Mouse (Mus musculus): ENCODE measurements around the gene Fgfr2.

Gene Fgfr2

DNA sequence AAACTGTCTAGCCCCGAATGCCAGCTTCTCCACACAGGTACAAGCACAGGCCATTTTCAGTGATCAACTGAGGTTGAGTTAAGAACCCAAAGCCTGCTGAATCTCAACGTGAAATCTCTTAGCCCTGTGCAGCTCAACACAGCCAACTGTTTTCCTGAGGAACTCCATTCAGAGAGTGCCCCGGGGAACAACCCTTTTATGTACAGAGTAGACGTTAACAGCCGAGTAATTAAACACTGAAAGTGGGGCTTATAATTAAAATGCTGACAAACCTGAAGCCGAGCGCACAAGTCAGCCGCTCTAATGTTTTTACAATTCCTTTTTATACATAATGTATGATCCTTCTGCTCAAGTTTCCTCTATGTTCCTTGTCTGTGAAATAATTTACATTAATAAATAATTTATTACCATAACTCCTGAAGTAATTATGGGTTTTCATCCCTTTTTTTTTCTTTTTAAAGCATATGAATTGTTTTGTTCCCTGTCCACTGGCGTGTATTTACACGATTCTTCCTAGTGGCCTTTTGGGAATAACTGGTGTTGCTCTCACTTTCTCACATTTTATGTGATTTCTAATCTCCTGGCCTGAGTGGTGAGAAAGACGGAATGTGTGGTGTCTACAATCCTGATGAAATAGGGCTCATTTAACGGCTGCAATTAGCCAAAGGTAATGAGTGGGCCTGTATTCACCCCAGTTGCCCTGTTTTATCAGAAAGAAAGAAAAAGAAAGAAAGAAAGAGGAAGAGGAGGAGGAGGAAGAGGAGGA is 355.7 kb downstream of the Fgfr2 start:
- no peak for DNase-seq

DNA sequence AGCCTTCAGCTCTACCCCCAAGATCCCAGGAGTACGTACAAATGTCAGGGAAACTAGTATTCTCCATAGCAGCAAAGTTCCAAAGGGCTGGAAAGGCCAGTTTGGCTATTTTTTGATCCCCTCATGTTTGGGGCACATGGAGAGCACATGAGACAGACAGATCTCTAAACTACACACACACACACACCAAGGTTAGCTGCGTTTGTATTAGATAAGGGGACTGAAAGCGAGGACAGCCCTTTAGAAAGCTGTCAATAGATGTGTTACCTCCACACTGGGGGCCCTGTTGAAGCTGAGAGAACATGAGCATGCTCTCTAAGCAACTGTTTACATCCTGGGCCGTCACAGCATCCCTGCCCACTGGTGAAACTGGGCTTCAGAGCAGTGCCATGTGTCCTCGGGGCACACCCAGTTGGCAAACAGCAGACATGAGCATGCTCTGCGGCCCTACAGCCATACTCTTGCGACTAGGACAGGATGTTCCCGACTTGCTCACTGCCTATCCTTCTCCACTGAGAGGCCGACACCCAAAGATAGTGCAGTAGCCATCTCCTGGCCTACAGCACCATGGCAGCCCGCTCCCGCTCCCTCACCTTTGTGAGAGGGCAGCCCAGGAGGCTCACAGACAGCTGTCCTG is 356.8 kb downstream of the Fgfr2 start:
- no peak for DNase-seq

DNA sequence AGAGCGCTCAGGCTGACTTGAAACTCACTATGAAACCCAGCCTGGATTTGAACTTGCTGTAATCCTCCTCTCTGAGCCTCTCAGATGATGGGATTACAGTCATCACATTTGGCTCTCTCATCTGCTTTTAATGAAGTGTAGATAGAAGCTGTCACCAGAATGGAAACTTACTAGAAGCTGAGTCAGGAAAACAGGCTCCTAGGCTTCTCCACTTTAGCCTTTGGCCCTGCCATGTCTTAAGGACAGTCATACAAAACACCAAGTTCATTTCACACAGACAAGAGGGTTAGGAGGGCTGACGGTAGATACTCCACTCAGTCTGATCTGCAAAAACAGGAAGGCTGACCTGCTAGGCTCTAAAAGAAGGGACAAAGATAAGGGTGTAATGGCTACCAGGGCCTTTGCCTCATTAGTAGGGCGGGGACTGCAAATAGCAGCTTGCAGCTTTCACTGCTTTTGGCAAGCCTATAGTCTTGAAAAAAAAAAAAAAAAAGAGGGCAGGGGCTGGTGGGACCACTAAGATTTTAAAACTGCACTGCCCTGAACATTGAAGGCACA is 357.4 kb downstream of the Fgfr2 start:
- DNase-seq: no peak

DNA sequence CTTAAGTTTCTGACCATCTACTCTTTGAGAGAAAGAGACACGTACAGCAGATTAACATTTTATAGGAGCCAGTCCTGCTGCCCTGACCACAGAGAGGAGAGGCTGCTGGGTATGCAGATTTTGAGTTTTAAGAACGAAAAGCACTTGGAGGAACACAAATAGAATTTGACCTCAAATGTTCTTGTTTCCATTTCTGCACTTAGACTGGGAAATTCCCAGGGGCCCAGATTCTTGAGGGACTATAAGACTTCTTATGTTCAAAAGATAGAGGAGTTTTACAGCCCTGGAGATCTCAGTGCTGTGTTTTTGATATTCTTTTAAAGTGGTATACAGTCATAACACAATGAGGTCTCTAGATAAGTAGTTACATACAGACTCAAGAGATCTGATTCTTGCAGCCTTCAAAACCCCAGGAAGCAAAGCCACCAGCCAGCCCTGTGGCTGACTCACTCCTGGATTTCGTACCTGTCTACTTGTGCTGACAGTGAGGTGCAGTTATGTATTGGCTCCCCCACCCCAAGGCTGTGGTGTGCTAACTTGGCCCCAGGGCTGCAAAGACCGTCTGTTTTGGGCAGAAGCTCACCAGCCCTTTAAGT is 358.2 kb downstream of the Fgfr2 start:
- DNase-seq: no peak

DNA sequence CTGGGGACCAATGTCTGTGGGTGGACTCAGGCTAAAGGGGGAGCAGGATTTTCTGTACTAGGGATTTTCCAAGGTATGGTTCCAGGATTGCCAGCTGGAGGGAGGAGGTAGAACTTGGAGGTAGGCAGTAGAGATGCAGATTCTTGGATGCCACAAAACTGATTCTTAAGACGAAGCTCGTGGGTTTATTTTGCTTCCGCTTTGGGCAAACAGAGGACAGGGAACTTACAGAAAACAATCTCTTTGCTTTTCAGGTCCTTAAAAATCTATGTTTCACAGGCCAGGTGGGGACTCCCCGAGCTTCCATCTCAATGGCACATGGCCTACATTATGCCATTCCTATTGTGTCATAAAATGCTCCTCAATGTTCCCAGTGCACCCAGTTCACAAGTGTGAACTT is 358.8 kb downstream of the Fgfr2 start:
- DNase-seq: no peak

DNA sequence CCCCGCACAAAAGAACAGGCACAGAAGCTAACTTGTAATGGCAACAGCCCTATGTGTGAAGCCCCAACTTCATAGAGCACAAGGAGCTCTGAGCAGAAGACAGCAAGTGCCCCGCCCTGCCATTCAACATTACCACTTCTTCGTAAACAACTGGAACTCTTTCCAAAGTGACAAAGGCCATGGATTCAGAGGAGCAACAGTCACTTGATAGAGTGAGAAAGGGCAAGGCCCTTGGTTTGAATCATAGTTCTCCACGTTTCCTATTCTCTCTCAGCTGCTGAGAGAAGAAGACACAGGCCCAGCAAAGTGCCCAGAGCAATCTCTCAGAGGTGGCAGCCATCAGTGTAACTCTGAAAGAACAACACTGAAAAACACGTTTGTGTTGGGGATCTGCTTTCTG is 359.2 kb downstream of the Fgfr2 start:
- DNase-seq: no peak

DNA sequence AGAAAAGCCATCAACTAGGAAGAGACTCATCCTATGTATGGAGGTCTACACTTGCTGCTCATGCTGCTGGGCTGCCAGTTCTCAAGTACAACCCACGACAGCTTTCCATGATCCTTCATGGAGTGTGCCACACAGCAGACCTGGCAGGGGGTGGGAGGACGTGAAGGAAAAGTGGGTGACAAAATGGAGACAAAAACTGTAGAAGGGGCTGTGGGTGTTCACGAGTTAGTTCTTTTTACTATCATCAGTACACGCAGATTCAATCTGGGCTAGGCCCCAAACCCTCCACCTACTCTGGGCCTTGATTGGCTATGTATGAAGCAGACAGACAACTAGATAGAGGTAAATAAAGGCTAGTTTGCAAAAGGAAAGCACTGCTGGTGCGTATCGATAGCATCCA is 359.8 kb downstream of the Fgfr2 start:
- peak; percentile 66 for DNase-seq

DNA sequence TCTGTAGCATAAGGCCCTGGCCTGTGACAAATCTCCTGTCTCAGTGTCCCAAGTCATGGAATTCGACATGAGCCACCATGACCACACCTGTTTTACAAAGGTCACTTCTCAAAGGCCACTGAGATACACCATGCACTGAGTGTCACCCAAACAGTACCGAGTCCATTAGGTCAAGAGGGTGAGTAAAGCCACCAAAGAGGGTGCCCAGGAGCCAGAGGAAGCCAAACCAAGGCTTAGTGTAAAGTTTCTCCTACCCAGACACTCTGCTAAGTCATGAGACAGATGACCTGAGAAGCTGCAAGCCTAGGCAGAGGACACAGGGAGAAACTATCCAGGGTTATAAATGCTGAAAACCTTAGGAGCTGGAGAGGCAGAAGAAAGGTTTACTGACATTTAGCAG is 361.7 kb downstream of the Fgfr2 start:
- DNase-seq: no peak

DNA sequence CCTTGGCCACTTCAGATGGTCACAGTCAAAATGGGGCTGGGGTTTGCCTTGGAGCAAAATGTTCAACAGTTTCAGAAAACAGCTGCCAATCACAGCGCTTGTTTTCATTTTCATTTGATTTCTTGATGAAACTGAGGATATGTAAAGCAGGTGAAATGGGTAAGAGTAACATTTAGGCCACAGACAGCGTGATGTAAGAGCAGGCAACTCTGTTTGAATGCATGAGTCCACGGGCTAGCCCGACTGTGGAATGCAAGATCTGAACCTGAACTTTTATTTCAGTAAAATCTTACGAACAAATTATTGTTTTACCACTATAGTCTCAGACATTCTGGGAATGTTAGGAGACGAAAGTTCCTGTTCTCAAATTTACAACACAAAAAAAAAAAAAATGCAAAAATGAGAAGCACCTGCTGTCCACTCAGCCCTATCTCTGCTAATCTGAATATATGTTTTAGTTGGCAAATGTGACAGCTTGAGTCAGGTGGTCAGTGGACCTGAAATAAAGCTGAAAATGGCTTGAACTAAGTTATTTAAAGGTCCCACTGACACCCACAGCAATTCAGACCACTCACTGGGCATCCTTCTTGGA is 362.5 kb downstream of the Fgfr2 start:
- DNase-seq: no peak

DNA sequence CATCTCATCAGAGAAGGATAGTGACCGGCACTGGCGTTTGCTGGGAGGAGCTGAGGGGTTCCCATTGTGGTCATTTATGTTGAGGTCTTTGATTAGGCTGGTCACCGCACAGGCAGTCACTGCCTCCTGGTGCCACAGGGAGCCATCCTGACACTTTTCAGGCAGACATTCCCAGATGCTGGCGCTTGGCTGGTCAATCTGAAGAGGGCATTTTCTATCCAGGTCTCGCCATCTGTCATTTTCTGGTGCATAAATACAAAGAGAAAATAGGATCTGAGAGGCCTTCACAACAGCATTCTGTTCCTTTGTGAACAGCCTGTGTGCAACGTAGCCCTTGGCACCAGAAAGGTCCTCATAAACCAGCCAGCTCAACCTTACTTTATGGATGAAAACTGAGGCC is 363.2 kb downstream of the Fgfr2 start:
- no peak for DNase-seq

DNA sequence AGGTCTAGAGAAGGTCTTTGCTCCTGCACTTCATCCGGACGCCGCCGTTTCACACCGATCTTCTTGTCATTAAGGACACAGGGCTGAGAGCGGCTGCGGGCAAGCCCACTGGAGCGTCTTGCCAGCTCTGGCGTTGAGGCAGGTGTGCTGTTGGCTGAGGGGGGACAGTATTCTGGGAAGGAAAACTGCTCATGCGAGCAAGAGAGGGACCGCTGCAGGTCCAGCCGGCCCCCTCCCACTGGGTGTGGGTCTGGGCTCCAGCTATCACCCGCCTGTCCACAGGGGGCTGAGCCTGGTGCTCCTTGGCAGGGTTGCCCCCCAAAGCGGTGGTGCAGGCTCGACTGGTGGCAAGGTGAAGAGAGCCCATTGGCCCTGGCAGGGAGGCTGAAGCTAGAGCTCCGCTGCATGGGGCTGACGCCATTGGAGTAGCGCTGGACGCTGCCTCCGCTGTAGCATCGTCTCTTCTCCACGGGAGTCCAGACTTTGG is 363.7 kb downstream of the Fgfr2 start:
- DNase-seq: no peak

DNA sequence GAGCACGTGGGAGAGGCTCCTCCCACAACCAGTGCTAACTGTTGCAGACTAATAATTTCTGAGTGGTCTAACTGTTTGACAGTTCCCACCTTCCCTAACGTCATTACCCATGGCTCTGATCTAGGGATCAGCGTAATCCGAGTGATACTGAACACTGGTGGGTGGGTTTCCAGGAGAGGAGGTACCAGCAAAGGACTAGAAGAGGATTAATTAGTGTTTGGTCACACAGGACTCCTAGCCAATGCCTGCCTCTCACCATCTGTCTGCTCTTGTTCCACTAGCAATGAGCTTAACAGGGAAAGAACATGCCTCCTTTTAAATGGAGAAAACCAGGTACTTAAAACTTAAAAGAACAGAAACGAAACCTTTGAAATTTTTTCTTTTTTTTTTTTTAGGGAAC is 364.3 kb downstream of the Fgfr2 start:
- peak; percentile 59 for DNase-seq

DNA sequence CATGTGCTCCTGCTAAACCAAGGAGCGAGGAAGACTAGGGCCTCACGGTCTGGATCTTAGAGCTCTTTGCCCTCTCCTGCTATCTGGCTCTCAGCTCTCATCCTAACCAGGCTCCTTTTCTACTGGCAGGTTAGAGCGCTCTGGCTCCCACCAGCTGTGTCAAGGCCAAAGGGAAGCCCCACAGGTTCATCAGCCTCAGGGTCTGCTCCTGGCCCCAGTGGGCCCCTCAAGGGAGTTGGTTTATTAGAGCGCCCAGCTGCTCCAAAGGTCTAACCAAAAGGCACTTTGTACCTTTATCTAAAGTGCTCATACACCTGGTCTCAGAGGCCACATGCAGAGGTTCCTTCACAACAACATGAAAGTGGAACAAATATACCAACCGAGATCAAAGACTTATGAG is 366.8 kb downstream of the Fgfr2 start:
- no peak for DNase-seq

DNA sequence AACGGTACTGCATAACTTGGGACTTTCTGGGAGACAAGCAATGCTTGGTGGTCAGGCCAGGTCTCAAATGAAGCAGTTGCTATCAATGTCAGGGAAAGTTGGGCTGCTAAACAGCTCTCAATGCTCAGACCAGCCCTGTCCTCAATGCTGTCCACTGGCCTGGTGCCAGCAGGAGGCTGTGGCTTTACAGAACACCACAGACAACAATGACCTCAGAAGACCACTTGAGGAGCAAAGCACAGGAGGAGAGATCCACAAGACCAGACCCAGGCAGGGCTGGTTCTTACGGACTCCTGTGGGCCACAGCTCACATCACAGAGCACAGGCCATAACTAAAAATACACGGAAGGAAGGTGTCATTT is 368.8 kb downstream of the Fgfr2 start:
- DNase-seq: no peak

DNA sequence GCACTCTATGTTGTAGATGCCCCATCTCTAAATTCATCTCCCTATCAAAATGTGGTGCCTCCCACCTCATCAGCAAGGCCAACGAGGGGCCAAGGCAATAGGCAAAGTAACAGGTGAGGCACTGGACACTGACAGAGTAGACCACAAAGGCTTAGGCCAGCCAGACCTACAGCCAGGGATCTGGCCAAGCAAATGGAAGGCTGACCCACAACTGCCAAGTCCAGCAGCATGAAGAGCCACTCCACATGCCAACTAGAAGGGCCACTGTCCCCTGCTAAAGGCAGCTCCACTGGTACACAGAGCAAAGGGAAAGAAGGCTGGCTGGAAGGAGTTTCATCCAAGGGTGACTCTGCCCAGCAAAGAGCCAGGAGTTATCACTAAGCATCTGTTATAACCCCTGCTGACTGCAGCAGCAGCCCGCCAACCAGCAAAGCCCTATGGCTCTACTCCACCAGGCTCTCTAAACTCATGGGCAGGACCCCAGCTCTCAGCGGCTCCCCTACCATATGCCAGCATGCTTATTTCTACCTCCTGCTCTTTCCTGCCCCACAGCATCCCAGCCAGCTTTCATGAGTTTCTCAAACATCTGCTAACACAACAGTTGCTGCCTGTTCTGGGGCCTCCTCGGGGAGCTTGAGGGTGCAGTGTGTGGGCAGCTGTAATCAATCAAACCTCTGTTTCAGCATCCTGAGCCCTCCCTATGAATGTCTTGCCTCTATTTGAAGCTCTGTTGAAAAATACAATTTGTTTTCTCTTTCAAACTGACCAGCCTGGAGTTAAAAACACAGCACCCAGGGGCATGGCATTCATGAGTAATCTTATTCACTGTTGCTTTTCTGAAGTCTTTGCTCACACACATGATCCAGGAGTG is 369.4 kb downstream of the Fgfr2 start:
- DNase-seq: no peak

DNA sequence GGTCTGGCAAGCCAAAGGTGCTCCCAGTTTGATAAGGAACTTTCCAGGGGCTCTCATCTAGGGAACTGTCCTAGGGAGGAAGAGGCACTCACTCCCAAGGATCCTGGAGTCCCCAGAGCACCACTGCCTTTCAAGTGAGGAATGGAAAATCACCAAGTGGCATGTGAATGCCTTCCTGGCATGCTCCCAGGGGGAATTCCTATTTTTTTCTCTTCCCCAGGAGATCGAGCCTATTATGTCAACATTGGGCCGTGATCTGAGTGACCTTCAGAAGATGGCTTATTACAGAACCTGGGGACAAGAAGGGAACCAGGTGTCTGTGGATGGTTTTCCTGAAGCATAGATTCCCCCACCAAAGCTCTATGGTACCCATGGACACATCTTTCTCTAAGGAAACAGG is 371.4 kb downstream of the Fgfr2 start:
- DNase-seq: no peak

DNA sequence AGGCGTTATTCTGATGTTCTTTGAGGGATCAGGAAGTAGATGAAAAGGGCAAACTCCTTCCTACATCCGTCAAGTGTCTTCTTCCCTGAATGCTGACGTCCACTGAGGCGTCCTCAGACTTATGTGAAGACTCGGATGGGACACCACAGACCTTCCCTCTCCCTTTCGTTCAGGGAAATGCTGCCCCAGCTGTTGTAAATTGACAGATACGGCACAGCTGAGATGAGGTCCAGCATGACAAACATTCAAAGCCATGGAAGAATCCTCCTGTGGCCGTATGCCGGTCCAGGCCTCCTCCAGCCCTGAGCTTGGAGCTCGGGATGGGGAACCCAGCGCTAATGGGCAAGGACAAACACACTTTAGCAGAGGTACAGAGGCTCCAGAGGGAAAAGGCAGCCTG is 373.6 kb downstream of the Fgfr2 start:
- no peak for DNase-seq

DNA sequence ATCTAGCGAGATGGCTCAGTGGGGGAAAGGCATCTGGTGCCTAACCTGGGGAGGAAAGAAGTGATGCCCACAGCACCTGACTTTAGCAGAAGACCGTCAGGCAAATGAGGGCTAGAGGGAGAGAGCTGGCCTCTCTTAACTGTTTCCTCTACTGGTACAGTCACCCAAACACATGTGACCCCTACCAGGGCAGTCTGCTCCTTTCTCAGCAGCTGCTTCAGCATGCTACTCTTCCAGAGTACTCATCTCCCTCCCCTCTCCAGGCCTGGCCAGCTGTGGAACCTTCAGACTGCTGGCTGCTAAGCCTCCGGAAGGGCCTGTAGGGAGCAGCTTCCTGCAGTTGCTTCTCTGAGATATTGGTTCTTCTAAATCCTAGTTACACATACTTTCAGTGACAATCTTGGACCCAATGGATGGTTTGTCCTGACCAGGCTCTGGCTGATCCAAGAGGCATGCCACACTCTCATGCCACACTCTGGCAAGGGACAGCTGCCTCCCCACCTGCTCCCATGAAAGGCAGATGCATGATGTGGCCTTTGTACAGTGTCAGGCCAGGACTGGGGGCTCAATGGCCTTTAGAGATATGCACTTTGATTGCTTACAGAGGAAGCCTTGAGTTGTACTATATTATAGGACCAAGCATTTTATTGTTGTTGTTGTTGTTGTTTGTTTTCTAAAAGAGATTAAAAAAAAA is 374.9 kb downstream of the Fgfr2 start:
- DNase-seq: no peak

DNA sequence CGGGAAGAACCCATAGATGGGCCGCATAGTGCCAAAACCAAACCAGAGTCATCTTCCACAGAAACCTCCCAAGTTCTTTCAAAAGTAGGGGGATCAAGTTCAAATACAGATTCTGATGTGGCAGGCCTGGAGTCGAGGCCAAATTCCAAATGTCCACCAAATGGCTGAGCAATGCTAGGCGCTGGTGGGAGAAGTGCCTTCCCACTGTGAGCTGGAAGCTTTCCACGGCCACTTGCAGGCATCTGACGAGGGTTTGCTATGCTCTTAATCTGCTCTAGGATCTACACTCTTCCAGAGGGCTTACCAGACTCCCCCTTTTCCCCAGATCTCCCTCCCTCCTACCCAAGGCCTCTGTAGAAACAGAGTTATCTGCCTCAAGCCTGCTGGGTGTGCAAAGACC is 376.1 kb downstream of the Fgfr2 start:
- no peak for DNase-seq

DNA sequence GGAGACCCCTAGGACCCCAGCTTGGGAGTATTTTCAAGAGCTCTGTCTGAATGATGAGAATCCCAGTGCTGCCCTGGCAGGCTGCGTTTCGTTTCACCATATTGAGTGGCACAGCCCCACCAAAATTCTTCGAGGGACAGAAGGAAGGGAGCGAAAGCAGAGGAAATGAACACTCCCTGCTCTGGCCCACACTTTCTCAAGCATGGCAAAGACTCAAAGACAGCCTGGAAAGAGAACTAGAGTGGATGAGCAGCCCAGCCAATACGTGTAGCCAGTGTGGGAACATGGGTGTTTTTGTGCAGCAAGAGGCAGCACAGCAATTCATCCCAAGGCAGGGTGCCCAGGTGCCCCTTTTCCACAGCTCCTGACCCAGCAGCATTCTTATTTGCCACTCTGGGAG is 380.2 kb downstream of the Fgfr2 start:
- DNase-seq: no peak

DNA sequence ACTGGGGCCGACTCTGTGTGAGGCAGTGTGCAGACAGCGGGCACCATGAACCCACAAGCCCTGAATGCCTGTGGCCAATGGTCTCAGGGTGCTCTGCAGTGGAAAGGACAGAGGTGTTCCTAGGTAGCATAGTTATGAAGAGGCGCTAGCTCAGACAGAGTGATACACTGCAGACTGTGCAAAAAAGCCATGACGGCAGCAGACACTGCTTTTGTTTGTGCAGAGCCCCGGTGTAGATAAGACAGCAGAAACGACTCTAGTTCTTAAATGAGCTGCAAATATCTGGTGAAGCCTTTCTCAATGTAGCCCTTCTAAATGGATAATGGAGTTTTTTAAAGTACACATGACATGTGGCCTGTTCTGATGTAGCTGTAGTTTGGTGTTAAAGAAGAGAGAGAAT is 383.3 kb downstream of the Fgfr2 start:
- DNase-seq: no peak

DNA sequence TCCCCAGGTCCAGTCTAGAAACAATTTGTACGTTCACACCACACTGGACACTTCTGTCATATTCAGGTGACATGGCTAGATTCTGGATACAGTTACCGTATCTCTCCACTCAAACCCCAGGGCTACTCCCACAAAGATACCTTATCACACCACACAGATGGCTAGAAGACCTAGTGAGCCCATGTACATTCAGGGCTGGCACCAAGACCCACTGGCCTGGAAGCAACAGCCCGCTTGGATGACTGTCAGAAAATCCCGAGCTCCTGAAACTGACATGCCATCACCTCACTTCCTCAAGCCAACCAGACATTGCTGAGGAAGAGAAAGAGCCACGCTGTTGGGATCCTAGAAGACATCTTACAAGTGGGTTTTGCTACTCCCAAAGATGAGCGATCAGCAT is 384.3 kb downstream of the Fgfr2 start:
- no peak for DNase-seq

All from layer of hippocampus, adult 9-11 months (tissue).